Mouse (Mus musculus): Measurements from ENCODE around the gene Cln3. TPM values are rescaled to one million over a fixed set of nuclear protein-coding genes. Genes with fewer than 3 reads are reported as not detected.
A peak's percentile ranks its signal among the peaks of the same experiment; 100 is the strongest.

The Cln3 gene
- total RNA-seq, 2 experiments from 2014 or later = 26.5 to 32.0 TPM

GRCm38 (mm10) chr7:126528166-126528577 is 57.4 kb downstream of the Cln3 start:
- DNase-seq = peak; percentile 33
- intact Hi-C loops (cut with DNase I) = loop anchor here (2.0 to 10.0 kb wide), 3 partner anchors 47 to 206 kb away; no protein-coding TSS in a partner anchor

- DNase-seq = no peak
- intact Hi-C loops (cut with DNase I) = loop anchor here (10.0 kb wide), 1 partner anchor 119 kb away; no protein-coding TSS in a partner anchor
These were observed 62.3 kb downstream of the Cln3 start for GRCm38 (mm10) chr7:126523316-126523715.

Small RNA genes within 50 kb of the gene (microRNA-seq; reads per million reads assigned to microRNA genes)
- 19.3 reads per million, percentile 34 among the genes with 10 or more reads in this experiment for gene Mir7059

Other genes starting within 250 kb of the Cln3 start
- gene Lat, start 216.2 kb downstream of the Cln3 start, total RNA-seq (2021) = 1 to 10 TPM; 1.5 to 2.1 TPM
- 10 to 100 TPM; 82.4 to 83.9 TPM for gene Spns1, start 208.4 kb downstream of the Cln3 start, total RNA-seq (2021)
- gene Nfatc2ip, start 189.1 kb downstream of the Cln3 start, total RNA-seq (2021) = 10 to 100 TPM in 1 of 2 experiments, 1 to 10 TPM in 1; 8.4 to 10.4 TPM
- gene Cd19, start 170.9 kb downstream of the Cln3 start, total RNA-seq (2021) = under 1 TPM; 0.16 to 0.32 TPM
- 10 to 100 TPM; 18.6 to 19.9 TPM for gene Rabep2, start 157.1 kb downstream of the Cln3 start, total RNA-seq (2021)
- gene Atp2a1, start 122.7 kb downstream of the Cln3 start, total RNA-seq (2021) = under 1 TPM in 1 of 2 experiments, not detected in 1; 0.12 TPM
- 10 to 100 TPM; 72.5 to 77.7 TPM for gene Sh2b1, start 110.4 kb downstream of the Cln3 start, total RNA-seq (2021)
- 10 to 100 TPM; 80.9 to 96.5 TPM for gene Tufm, start 98.5 kb downstream of the Cln3 start, total RNA-seq (2021)
- 100 to 1,000 TPM; 164 to 165 TPM for gene Atxn2l, start 82.4 kb downstream of the Cln3 start, total RNA-seq (2021)
- gene Eif3c, start 19.4 kb downstream of the Cln3 start, total RNA-seq (2021) = 100 to 1,000 TPM; 212 to 226 TPM
- under 1 TPM; 0.30 to 0.58 TPM for gene Apobr, start 875 bp downstream of the Cln3 start, total RNA-seq (2021)
- not detected for gene Il27, start 9.1 kb upstream of the Cln3 start, total RNA-seq (2021)
- gene Nupr1, start 45.0 kb upstream of the Cln3 start, total RNA-seq (2021) = 1 to 10 TPM; 6.6 to 7.0 TPM
- gene Sgf29, start 63.5 kb upstream of the Cln3 start, total RNA-seq (2021) = 10 to 100 TPM; 49.9 to 53.0 TPM
- gene Sult1a1, start 90.6 kb upstream of the Cln3 start, total RNA-seq (2021) = 1 to 10 TPM; 2.9 to 3.1 TPM
- gene Bola2, start 109.6 kb upstream of the Cln3 start, total RNA-seq (2021) = 100 to 1,000 TPM; 107 to 115 TPM
- 10 to 100 TPM; 25.4 to 26.5 TPM for gene Slx1b, start 110.0 kb upstream of the Cln3 start, total RNA-seq (2021)
- gene Coro1a, start 122.0 kb upstream of the Cln3 start, total RNA-seq (2021) = 100 to 1,000 TPM; 137 to 143 TPM
- gene Mapk3, start 173.8 kb upstream of the Cln3 start, total RNA-seq (2021) = 100 to 1,000 TPM; 196 to 202 TPM
- gene Gdpd3, start 180.5 kb upstream of the Cln3 start, total RNA-seq (2021) = 1 to 10 TPM; 5.2 to 5.5 TPM
- 100 to 1,000 TPM; 110 to 113 TPM for gene Ypel3, start 191.1 kb upstream of the Cln3 start, total RNA-seq (2021)
- under 1 TPM; 0.40 to 0.58 TPM for gene Tbx6, start 195.7 kb upstream of the Cln3 start, total RNA-seq (2021)
- 10 to 100 TPM; 71.1 to 79.7 TPM for gene Ppp4c, start 206.7 kb upstream of the Cln3 start, total RNA-seq (2021)
- 100 to 1,000 TPM; 165 to 167 TPM for gene Fam57b, start 211.9 kb upstream of the Cln3 start, total RNA-seq (2021)
- gene 4930451I11Rik, start 245.8 kb upstream of the Cln3 start, total RNA-seq (2021) = not detected

Data from left cerebral cortex, postnatal 4 days (tissue).